Mouse (Mus musculus): ENCODE measurements around the gene Tbl3. TPM values are rescaled to one million over a fixed set of nuclear protein-coding genes. Genes with fewer than 3 reads are reported as not detected.
"Not testable (repeated sequence)": the region's sequence is repeated elsewhere in the genome, so short reads cannot be mapped to it uniquely, and the experiment has no call there.

Gene Tbl3
- total RNA-seq, 2 experiments from 2014 or later, result 14.7 to 15.6 TPM

GRCm38 (mm10) chr17:24695326-24696010, 12.0 kb downstream of the Tbl3 start:
- no peak for DNase-seq

GRCm38 (mm10) chr17:24692385-24692784, 15.1 kb downstream of the Tbl3 start:
- no peak for DNase-seq

GRCm38 (mm10) chr17:24689251-24690081, 18.0 kb downstream of the Tbl3 start, which contains the start of gene Syngr3:
Syngr3 (minus strand) TSS chr17:24689955.
- no peak for DNase-seq

- DNase-seq, result no peak
These were observed 19.9 kb downstream of the Tbl3 start for GRCm38 (mm10) chr17:24687599-24687998.

- DNase-seq, result peak; percentile 35
These were observed 20.3 kb downstream of the Tbl3 start for GRCm38 (mm10) chr17:24687146-24687595.

- DNase-seq, result no peak
These were observed 20.9 kb downstream of the Tbl3 start for GRCm38 (mm10) chr17:24686514-24686913.

- no peak for DNase-seq
These were observed 29.9 kb downstream of the Tbl3 start for GRCm38 (mm10) chr17:24677500-24678080.

GRCm38 (mm10) chr17:24676877-24677276, 30.6 kb downstream of the Tbl3 start:
- no peak for DNase-seq

GRCm38 (mm10) chr17:24676187-24676586, 31.3 kb downstream of the Tbl3 start:
- no peak for DNase-seq

- DNase-seq, result no peak
These were observed 33.2 kb downstream of the Tbl3 start for GRCm38 (mm10) chr17:24674277-24674676.

GRCm38 (mm10) chr17:24672141-24672540, 35.3 kb downstream of the Tbl3 start:
- peak; percentile 41 for DNase-seq

- DNase-seq, result no peak
These were observed 36.1 kb downstream of the Tbl3 start for GRCm38 (mm10) chr17:24671346-24671745.

GRCm38 (mm10) chr17:24670246-24670844, 37.1 kb downstream of the Tbl3 start:
- no peak for DNase-seq

GRCm38 (mm10) chr17:24669545-24670245, 37.8 kb downstream of the Tbl3 start, which contains the start of gene Zfp598:
Zfp598 (plus strand) TSS chr17:24669687.
- DNase-seq, result peak; percentile 91

- not testable (repeated sequence) for DNase-seq
These were observed 38.3 kb downstream of the Tbl3 start for GRCm38 (mm10) chr17:24669214-24669544.

- no peak for DNase-seq
These were observed 40.0 kb downstream of the Tbl3 start for GRCm38 (mm10) chr17:24667416-24667815.

GRCm38 (mm10) chr17:24667011-24667410, 40.4 kb downstream of the Tbl3 start:
- not testable (repeated sequence) for DNase-seq

GRCm38 (mm10) chr17:24658017-24658758, 49.3 kb downstream of the Tbl3 start, which contains the start of gene Npw:
Npw (minus strand) TSS chr17:24658457.
- DNase-seq, result no peak

- DNase-seq, result no peak
These were observed 52.5 kb downstream of the Tbl3 start for GRCm38 (mm10) chr17:24654969-24655368.

GRCm38 (mm10) chr17:24653967-24654710, 53.3 kb downstream of the Tbl3 start:
- peak; percentile 53 for DNase-seq
